19 mouse cellular contexts compared by ENCODE assay signal in genomic region chr9:101476223-101476622, GRCm38 (mm10).
DNase-seq lines count a peak whose midpoint lies in the region; ATAC-seq and TF ChIP-seq lines count a peak whose summit lies in the region.
"Had no signal": no experiment of that assay in that cellular context is flagged by ENCODE, and none has a peak within 500 bp of the region (broad histone marks: within the 10 kb centered on the region; RNA-seq: fewer than 3 reads in every experiment).

No protein-coding gene starts in this region.

- no peaks in the 10 kb centered on the region for H3K27me3 ChIP-seq in lung, postnatal 0 days (replicated peaks; ENCODE audit: insufficient read depth, low read length)
- H3K27me3 ChIP-seq: embryonic facial prominence, embryonic 12.5 days; heart, embryonic 12.5 days; hindbrain, embryonic 15.5 days had no signal

- intact Hi-C loops in gastrocnemius, adult 2 months (cut with DNase I): no loop called here
- intact Hi-C loops in left cerebral cortex, adult 2 months (cut with DNase I): no loop called here

- H3K27ac ChIP-seq in gastrocnemius, adult 2 months: no peak overlapping the region
- H3K27ac ChIP-seq in left cerebral cortex, adult 2 months: no peak overlapping the region
- H3K27ac ChIP-seq in lung, postnatal 0 days (ENCODE audit: low read length): no peak overlapping the region
- H3K27ac ChIP-seq: embryonic facial prominence, embryonic 12.5 days; heart, adult 2 months; hindbrain, embryonic 15.5 days had no signal

- peak; percentile 14; the same call in 1 of the 2 replicates for TF ChIP-seq CTCF in gastrocnemius, adult 2 months (IDR thresholded peaks at IDR 0.05)
- TF ChIP-seq CTCF in left cerebral cortex, adult 2 months (IDR thresholded peaks at IDR 0.05): peak; percentile 22
- TF ChIP-seq CTCF in lung, postnatal 0 days (IDR thresholded peaks at IDR 0.05): 0 out of 2 replicates have a peak, but pooled peaks have one; percentile 9

- no peaks in the 10 kb centered on the region for H3K36me3 ChIP-seq in lung, postnatal 0 days (ENCODE audit: insufficient read depth, low read length)
- H3K36me3 ChIP-seq: embryonic facial prominence, embryonic 12.5 days; heart, embryonic 12.5 days; hindbrain, embryonic 15.5 days had no signal

- no peak overlapping the region for H3K4me3 ChIP-seq in gastrocnemius, adult 2 months
- H3K4me3 ChIP-seq in left cerebral cortex, adult 2 months: no peak overlapping the region
- no peak overlapping the region for H3K4me3 ChIP-seq in lung, postnatal 0 days (ENCODE audit: low read depth, low read length)
- H3K4me3 ChIP-seq: embryonic facial prominence, embryonic 12.5 days; heart, adult 2 months; heart, embryonic 12.5 days; hindbrain, embryonic 15.5 days had no signal

- no peak for DNase-seq in gastrocnemius, adult 2 months
- no peak for DNase-seq in gastrocnemius, postnatal 10 days
- DNase-seq in left cerebral cortex, adult 2 months (ENCODE audit: extremely low spot score in 1 of 2, low spot score in 2 of 2): no peak
- DNase-seq in left cerebral cortex, adult 11 months (ENCODE audit: low spot score): no peak
- DNase-seq in lung, postnatal 0 days (ENCODE audit: low spot score): no peak
- DNase-seq in lung, postnatal 4 days: no peak
- no peak for DNase-seq in heart, adult 18-20 months
- no peak for DNase-seq in frontal cortex, postnatal 25 days (ENCODE audit: low spot score in 2 of 2)
- DNase-seq: adrenal gland, adult 8-10 months; adrenal gland, postnatal 36 days; cerebellum, adult 11-12 months; cerebellum, adult 9-10 months; cerebellum, postnatal 25 days; heart, adult 2 months; heart, postnatal 36 days had no signal

- no peak overlapping the region for H3K9ac ChIP-seq in lung, postnatal 0 days (replicated peaks; ENCODE audit: low read depth)
- H3K9ac ChIP-seq: embryonic facial prominence, embryonic 12.5 days; heart, embryonic 12.5 days; hindbrain, embryonic 15.5 days had no signal

- no peaks in the 10 kb centered on the region for H3K9me3 ChIP-seq in lung, postnatal 0 days (ENCODE audit: low read length)
- H3K9me3 ChIP-seq: embryonic facial prominence, embryonic 12.5 days; hindbrain, embryonic 15.5 days had no signal

- peaks cover 6% of the 10 kb centered on the region; the same call in 1 of the 2 replicates for H3K4me1 ChIP-seq in lung, postnatal 0 days (ENCODE audit: insufficient read depth, low read depth, low read length)
- H3K4me1 ChIP-seq: embryonic facial prominence, embryonic 12.5 days had no signal

- H3K4me2 ChIP-seq in lung, postnatal 0 days (replicated peaks; ENCODE audit: low read depth, low read length): no peak overlapping the region
- H3K4me2 ChIP-seq: embryonic facial prominence, embryonic 12.5 days; heart, embryonic 12.5 days; hindbrain, embryonic 15.5 days had no signal

- no peak for ATAC-seq in lung, postnatal 0 days
- ATAC-seq: forebrain, embryonic 16.5 days had no signal

- TF ChIP-seq EP300 in lung, postnatal 0 days (IDR thresholded peaks at IDR 0.05): no peak

- 54% methylated on average over 3 of the region's 3 CpGs for WGBS in lung, postnatal 0 days
